Mouse (Mus musculus) layer of hippocampus, adult 9-10 months (tissue): ENCODE data around the gene Crtac1.

ENCODE experiments used
- DNase-seq: peaks from one replicate; pipeline ENCODE4 v3.0.0; 2022; ENCODE audit warnings: low spot score

Crtac1 gene

DNA sequence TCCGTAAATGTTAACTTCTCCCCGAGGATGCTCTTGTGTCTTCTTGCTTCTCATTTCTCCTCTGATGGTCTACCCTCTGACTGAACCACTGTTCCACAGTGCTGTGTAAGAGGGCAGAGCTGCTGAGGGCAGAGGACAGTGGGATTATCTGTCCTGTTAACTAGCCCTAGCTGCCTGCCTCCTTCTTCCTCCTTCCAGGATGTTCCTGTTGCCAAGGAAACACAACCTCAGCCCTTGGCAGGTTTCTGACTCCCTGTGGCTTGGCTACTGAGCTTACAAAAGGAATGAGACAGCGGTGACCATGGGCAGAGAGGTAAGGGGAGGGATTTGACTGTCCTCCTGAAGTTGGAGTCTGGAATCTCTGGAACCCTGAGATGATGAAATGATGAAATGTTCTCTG, 152.0 kb downstream of the Crtac1 start:
- no peak for DNase-seq

GRCm38 (mm10) chr19:42278461-42278860, 153.1 kb downstream of the Crtac1 start:
- no peak for DNase-seq

GRCm38 (mm10) chr19:42277288-42277687, 154.3 kb downstream of the Crtac1 start:
- DNase-seq, result no peak

DNA sequence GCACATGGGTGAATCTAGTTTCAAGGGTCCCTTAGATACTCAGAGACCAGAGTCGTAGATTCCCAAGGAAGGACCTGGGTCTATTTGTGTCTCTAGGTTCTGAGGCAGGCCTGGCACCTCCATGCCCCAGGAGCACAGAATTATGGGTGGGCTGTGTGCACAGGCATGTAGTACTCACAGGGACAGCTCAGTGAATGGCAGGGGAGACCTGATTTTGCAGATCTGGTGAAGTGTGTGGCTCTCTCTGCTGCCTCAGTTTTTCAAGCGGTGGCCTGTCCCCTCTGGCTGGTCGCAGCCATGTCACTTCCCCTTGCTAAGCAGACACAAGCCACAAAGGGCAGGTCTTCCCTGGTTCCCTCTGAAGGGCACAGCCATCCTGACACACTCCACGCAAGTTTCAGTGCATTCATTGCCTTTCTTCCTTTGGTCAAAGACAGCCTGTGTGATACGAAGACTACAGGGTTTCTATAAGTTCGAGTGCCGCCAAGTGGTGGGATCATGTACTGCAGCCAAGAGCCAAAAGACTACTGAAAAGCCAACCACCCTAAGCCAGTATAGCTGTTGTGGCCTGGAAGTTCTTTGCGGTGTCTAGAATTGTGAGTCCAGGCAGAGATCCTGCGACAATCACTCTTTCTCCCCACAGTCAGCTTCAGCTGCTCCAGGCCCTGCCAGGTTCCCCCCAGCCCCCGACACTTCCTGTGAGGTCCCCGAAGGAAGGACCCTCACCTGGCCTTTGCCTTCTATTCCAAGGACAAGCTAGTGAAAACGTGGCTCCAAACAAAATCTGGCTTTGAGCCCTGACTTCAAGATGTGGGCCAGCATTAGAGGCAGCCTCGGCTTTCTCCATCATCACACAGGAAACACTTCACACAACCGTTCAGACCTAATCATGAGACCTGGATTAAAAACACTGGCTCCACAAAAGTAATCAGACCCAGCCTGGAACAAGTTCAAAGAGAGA, 159.3 kb downstream of the Crtac1 start:
- peak; percentile 94 for DNase-seq

GRCm38 (mm10) chr19:42271182-42271581, 160.4 kb downstream of the Crtac1 start:
- DNase-seq, result no peak

DNA sequence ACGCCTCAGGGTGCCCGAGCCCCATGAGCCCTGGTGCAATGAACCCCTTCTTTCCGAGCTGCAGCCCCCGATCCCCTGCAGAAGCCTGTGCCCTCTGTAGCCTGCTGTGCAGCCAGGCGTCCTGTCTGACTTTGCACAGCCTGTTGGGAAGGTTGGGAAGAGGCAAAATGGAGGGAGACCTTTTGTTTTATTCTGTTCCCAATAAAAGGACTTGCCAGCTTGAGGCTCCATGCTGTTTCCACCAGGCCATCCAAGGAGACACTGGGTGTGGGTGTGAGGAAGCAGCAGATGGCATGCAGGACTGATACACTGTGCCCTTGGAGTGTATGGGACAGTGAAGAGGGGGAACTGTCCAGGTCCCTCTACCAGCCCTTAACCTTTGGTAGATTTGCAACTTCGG, 161.5 kb downstream of the Crtac1 start:
- DNase-seq, result no peak

DNA sequence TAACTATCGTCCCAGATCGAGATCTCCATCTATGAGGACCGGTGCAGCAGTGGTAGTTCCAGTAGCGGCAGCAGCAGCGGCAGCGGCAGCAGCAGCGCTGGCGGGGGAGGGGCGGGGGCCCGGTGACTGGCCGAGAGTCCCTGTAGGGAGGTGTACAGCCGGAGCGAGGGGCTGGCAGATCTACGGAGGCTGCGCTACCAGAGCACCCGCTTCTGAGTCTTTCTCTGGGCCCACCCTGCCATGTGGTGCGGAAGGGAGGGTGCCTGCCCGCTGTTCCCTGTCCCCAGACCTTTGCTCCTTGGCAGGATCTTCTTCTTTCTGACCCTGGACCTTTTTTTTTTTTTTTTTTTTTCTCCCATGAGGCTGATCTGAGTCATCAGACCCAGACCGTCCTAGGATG, 163.2 kb downstream of the Crtac1 start:
- no peak for DNase-seq

- DNase-seq, result no peak
Observed at GRCm38 (mm10) chr19:42263524-42263923, 168.1 kb downstream of the Crtac1 start.

DNA sequence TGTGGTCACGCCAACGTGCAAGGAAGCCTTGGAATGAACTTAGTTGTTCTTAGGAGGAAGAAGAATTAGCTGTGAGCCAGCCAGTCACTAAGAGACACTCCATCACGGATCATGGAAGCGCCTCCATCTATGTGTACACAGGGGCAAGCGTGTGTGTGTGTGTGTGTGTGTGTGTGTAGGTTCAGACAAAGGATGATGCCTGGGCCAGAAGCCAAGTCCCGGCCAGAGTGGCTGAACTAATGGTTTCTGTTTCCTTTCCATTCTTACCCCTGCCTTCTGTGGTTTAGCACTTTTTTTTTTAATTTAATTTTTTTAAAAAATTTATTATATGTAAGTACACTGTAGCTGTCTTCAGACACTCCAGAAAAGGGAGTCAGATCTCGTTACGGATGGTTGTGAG, 171.1 kb downstream of the Crtac1 start:
- DNase-seq, result no peak

- DNase-seq, result no peak
Observed at GRCm38 (mm10) chr19:42258596-42258995, 173.0 kb downstream of the Crtac1 start.

DNA sequence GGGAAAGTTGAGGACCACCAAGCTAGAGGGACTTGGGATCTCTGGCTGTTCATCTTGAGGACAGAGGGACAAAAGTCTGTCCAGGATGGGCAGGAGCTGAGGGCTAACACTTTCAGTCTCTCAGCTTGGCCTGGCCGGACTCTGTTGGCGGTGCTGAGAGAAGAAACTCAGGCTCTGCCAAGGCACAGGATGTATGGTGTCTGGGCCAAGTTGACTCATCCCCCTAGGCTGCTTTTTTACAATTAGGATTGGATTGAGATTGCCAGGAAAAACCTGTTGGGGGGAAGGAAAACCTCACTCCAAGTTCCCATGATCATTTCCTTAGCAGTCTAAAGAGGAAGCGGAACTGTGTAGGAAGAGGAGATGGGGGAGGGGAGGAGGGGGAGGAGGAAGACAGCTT, 173.6 kb downstream of the Crtac1 start:
- DNase-seq, result no peak

DNA sequence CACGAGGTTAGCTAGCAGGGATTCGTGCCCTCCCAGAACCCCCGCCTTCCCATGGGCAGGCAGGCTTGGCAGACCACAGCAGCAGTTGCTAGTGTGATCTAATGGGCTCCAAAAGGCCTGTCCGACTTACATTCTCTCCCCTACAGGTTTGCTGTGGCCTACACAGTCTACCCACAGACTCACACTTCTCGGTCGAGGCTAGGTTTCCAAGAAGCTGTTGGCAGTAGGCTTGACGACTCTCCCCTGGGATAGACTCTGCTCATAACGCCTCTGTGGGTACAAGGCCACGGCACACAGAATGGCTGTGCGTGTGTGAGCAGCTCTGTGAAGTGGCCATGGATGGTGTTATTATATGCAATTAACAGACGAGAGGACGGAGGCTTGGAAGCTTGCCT, 174.3 kb downstream of the Crtac1 start:
- no peak for DNase-seq

DNA sequence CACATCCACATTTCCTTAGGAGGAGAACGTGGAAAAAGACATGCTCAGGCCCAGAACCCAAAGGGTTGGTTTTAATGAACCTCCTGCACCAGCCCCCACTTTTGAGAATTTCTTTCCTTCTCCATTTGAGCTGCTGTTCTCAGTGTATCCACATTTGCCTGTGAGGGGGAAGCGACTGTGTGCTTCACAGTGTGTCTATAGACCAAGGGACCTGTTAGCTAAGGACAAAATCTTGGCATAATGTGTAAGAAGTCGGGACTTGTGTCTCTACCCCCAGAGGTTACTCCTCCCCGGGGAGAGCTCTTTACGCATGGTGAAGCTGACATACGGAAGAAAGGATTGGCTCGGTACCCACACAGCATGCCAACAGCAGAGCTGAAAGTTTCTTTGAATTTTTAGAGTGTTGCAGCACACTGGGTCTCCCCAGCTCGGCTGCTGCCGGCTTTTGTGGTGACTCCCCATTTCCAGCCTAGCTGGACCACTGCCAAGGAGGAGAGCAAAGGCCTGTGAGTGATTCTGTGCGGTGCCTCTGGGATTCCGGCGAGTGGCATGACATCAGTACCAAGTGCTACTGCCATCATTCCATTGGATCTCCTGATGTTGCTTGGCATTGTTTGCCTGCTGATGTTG, 174.9 kb downstream of the Crtac1 start:
- peak; percentile 21 for DNase-seq

DNA sequence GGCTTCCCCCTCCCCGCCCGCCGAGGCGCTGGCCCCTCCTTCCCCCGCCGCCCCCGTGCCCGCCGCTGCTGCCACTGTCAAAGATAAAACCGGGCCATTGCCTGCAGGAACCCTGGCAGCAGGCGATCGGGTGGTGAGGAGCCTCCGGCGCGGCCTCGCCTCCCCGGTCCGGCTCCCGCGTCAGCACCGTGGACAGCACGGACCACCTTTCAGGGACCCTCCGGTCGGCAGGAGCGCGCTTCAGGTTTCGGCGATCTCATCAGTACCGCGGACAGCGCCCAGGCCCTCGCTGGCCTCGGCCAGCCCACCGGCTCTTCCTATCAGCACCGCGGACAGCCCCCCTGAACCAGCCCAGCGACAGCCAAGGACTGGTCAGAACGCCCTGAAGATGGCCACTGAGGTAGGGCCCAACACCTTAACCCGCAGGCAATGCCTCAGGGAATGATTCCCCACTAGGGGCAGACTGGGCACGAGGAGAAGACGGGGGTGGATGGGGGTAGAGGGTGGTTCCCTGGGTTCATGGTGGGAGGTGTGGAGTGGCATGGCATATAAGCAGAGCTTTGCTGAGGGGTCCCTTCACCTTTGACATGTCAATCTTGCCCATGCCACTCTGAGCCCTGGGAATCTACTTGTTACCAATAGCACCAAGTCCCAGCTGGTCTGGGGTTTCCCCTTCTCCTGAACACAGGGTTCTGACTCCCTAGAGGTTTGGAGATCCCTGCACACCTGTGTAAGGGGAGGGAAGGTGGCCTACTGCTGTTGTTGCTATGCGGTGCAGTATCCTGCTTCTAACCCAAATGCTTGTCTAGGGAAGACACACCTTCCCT, 175.6 kb downstream of the Crtac1 start:
- DNase-seq, result no peak

DNA sequence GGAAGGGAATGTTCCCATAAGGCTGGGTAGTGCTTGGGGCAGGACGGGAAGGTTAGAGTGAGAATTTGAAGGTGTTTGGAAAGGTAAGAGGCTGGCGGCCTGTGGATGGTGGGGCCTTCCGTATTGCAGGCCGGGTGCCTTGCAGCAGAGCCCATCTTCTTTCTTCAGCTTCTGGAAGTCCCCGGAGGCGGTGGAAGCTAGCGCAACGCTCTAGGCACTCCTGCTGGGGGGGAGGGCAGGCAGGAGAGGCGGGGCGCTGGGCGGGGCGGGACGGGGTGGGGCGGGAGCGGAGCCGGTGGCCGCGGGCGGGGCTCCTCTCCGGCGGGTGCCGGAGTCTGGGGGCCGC, 176.2 kb downstream of the Crtac1 start:
- no peak for DNase-seq

- no peak for DNase-seq
Observed at GRCm38 (mm10) chr19:42249976-42250914, 181.3 kb downstream of the Crtac1 start.

GRCm38 (mm10) chr19:42247519-42247918, 184.1 kb downstream of the Crtac1 start, which contains the start of gene Golga7b:
Gene Golga7b, plus strand, starts transcription at chr19:42247574.
- no peak for DNase-seq

GRCm38 (mm10) chr19:42246626-42247025, 185.0 kb downstream of the Crtac1 start:
- DNase-seq, result no peak

DNA sequence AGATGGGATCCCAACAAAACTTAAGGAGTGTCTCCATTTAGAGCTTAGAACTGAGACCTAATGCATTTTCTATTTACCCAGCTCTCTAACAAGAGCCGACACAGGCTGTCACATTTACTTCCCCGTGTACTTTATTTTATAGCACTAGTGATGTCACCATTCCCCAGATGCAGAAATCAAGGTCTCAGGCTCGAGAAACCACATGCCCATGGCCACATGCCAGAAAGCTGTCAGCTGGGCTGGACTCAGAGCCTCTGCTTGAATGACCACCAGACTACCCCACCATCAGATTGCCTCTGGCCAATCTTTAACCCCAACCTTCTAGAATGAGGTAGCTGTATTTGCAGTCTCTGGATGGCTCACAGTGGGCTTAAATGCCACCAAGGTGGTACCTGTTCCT, 188.2 kb downstream of the Crtac1 start:
- no peak for DNase-seq

GRCm38 (mm10) chr19:42240881-42241280, 190.7 kb downstream of the Crtac1 start:
- no peak for DNase-seq

GRCm38 (mm10) chr19:42238341-42238715, 193.3 kb downstream of the Crtac1 start:
- no peak for DNase-seq
